Mouse (Mus musculus): ENCODE results near the gene Zscan18. TPM values are rescaled to one million over a fixed set of nuclear protein-coding genes. Genes with fewer than 3 reads are reported as not detected.

Gene Zscan18
- polyA plus RNA-seq (2014; fragmentation: Illumina TruSeq; extraction: RNeasy Lipid Tissue Mini Kit (QIAGEN cat#74804); ENCODE audit: low read depth, low replicate concordance): 1.4 TPM

DNA sequence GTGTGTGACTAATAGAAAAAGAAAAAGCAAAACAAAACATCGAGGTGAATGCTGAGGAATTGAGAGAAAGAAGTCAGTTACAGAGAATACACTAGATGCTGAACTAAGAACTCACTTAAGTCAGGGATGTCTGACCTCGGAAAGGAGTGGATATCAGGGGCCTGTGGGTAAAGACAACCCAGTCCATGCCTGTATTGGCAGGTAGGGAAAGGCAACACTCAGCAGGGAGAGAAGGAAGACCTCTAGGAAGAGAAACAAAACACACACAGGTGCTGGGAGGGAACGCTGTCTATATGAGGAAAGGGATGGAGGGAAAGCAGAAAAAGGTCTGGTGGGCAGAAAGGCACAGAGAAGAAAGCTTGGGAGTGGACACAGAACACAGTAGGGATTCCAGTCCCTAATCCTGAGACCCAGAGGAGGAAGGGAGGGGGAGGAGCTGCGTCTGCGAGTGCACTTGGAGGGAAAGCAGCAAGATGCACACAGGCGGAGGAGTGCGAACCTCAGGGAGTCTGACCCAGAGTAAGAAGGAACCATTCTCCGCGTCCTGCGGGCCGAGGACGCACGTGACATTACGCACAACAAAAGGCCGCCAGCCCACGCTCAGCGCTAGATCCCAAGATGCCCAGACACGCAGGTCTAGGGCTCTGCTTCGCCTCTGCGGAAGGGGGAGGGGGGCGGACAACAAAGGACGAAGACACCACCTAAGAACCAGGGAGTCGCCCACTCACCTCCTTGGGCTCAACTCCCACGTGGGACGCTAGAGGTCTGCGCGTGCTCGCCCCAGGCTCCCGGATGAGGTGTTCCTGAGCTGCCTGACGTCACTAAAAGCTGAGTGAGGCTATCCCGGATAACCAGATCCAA is at the start of gene Zscan18:
Gene Zscan18 (minus strand): TSS at position 770 of the 861 bp plus-strand sequence.

DNA sequence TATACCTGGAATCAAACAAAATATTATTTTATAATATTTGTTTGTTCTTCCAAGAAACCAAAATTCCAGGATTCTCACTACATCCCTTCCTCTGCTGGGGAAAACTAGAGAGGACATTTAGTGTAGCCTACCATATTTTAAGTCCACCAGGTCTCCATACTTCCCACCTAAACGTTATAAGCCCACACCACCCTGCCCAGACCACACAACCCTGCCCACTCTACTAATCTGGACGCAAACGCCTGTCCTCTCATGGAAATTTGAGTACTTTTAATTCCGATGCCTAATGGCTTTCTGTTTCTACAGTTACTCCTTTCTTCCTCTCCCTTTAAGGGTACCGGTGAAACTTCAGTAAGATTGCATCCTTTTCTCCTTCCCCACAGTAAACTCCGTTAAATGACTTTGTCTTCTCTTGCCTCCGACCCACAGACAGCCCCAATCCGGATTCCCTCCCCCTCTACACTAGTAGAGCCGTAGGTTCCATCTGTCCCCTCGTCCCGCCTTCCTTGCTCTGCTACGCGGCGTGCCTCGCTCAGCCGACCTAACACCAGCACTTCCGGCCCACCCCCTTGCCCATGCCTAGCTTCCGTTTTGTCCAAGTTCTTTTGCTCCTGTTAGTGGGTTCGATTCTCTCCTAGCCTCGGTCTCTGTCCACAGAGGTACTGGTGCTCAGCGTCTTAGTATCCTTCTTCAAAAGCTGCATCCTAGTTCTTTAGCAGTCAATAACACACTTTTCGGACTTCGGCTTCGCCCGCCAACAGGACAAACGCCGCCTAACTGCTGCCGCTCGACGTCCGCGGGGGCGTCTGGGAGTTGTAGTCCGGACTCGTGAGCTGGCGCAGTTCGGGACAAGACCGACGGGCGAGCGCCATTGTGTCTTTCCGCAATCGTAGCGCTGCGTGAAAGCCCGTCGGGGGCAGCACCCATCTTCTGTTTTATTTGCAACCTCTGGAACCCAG is 31.0 kb upstream of the Zscan18 start, which contains the start of gene Zfp110:
Gene Zfp110 (plus strand): TSS at position 600 of the 959 bp plus-strand sequence.

DNA sequence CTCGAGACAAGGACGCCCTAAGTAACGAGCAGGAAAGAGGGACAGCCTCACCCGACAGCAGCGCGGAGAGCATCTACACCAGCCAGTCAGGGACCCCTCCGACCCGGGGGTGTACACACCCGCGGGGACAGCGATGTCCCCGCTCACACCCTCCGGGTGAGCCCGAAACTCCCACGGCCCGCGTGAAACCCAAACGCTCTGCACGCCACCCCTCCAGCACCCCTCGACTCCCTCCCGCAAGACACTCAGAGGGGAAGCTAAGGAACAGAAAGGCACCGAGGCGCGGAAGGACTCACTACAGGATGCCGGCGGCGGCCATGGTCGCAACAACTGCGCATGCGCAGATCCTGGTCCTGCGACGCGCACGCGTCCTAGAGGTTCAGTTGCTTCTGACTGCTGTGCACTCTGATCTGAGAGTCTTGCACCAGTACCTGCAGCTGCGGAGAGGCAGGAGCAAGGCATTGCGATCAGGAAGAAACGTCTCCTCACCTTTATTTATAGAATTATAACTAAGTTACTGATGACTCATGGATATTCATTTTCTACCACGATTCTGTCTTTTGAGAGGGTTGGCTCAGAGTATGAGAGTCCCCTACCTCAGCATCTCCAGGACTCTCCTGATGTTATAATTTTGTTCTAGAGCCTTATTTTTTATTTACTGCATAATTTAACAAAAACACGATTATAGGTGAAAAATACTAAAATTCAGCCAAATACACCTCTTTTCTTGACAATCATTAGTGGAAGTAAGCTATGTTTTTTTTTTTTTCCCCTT is 15.3 kb upstream of the Zscan18 start, which contains the start of gene Zfp329:
Gene Zfp329 (minus strand): TSS at position 338 of the 775 bp plus-strand sequence.

DNA sequence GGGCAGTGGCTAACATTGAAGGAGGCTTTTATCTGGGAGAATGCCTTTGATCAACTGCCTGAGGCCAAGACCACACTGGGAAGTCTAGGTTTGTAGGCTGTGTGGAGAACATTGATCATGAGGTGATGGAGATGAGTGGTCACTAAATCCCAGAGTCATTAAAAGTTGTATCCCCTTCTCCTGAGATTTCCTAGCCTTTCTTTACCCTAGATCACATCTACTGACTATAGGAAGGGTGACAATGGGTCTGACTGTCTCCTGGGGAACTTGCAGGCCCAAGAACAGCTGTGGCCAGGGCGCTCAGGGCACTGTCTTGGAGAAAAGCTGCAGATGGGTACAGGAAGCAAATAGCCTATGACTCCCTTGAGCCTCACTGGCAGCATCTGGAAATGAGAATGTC is 68.5 kb downstream of the Zscan18 start, which contains the start of gene Vmn2r56:
Gene Vmn2r56 (minus strand): TSS at position 101 of the 400 bp plus-strand sequence.

Other genes with a start within 250 kb of the Zscan18 start
- gene Vmn2r53, start 194.8 kb downstream of the Zscan18 start, polyA plus RNA-seq (2014; fragmentation: Illumina TruSeq; extraction: RNeasy Lipid Tissue Mini Kit (QIAGEN cat#74804); ENCODE audit: low read depth, low replicate concordance): not detected
- gene Vmn2r54, start 163.3 kb downstream of the Zscan18 start, polyA plus RNA-seq (2014; fragmentation: Illumina TruSeq; extraction: RNeasy Lipid Tissue Mini Kit (QIAGEN cat#74804); ENCODE audit: low read depth, low replicate concordance): not detected
- gene Vmn2r55, start 118.6 kb downstream of the Zscan18 start, polyA plus RNA-seq (2014; fragmentation: Illumina TruSeq; extraction: RNeasy Lipid Tissue Mini Kit (QIAGEN cat#74804); ENCODE audit: low read depth, low replicate concordance): not detected
- not detected for gene Vmn2r56, start 68.6 kb downstream of the Zscan18 start, polyA plus RNA-seq (2014; fragmentation: Illumina TruSeq; extraction: RNeasy Lipid Tissue Mini Kit (QIAGEN cat#74804); ENCODE audit: low read depth, low replicate concordance)
- gene Zfp329, start 15.2 kb upstream of the Zscan18 start, polyA plus RNA-seq (2014; fragmentation: Illumina TruSeq; extraction: RNeasy Lipid Tissue Mini Kit (QIAGEN cat#74804); ENCODE audit: low read depth, low replicate concordance): 5.9 TPM
- 21.8 TPM for gene Zfp110, start 31.1 kb upstream of the Zscan18 start, polyA plus RNA-seq (2014; fragmentation: Illumina TruSeq; extraction: RNeasy Lipid Tissue Mini Kit (QIAGEN cat#74804); ENCODE audit: low read depth, low replicate concordance)
- gene Zfp128, start 77.5 kb upstream of the Zscan18 start, polyA plus RNA-seq (2014; fragmentation: Illumina TruSeq; extraction: RNeasy Lipid Tissue Mini Kit (QIAGEN cat#74804); ENCODE audit: low read depth, low replicate concordance): 3.1 TPM
- gene Zscan22, start 94.2 kb upstream of the Zscan18 start, polyA plus RNA-seq (2014; fragmentation: Illumina TruSeq; extraction: RNeasy Lipid Tissue Mini Kit (QIAGEN cat#74804); ENCODE audit: low read depth, low replicate concordance): 5.1 TPM
- 661 TPM for gene Rps5, start 118.7 kb upstream of the Zscan18 start, polyA plus RNA-seq (2014; fragmentation: Illumina TruSeq; extraction: RNeasy Lipid Tissue Mini Kit (QIAGEN cat#74804); ENCODE audit: low read depth, low replicate concordance)
- not detected for gene Rnf225, start 123.8 kb upstream of the Zscan18 start, polyA plus RNA-seq (2014; fragmentation: Illumina TruSeq; extraction: RNeasy Lipid Tissue Mini Kit (QIAGEN cat#74804); ENCODE audit: low read depth, low replicate concordance)
- gene Zfp324, start 162.2 kb upstream of the Zscan18 start, polyA plus RNA-seq (2014; fragmentation: Illumina TruSeq; extraction: RNeasy Lipid Tissue Mini Kit (QIAGEN cat#74804); ENCODE audit: low read depth, low replicate concordance): 2.5 TPM
- 5.0 TPM for gene Zfp446, start 174.2 kb upstream of the Zscan18 start, polyA plus RNA-seq (2014; fragmentation: Illumina TruSeq; extraction: RNeasy Lipid Tissue Mini Kit (QIAGEN cat#74804); ENCODE audit: low read depth, low replicate concordance)
- gene Slc27a5, start 194.6 kb upstream of the Zscan18 start, polyA plus RNA-seq (2014; fragmentation: Illumina TruSeq; extraction: RNeasy Lipid Tissue Mini Kit (QIAGEN cat#74804); ENCODE audit: low read depth, low replicate concordance): 0.63 TPM
- 95.8 TPM for gene Trim28, start 195.5 kb upstream of the Zscan18 start, polyA plus RNA-seq (2014; fragmentation: Illumina TruSeq; extraction: RNeasy Lipid Tissue Mini Kit (QIAGEN cat#74804); ENCODE audit: low read depth, low replicate concordance)
- gene Zbtb45, start 206.4 kb upstream of the Zscan18 start, polyA plus RNA-seq (2014; fragmentation: Illumina TruSeq; extraction: RNeasy Lipid Tissue Mini Kit (QIAGEN cat#74804); ENCODE audit: low read depth, low replicate concordance): 4.7 TPM
- 178 TPM for gene Chmp2a, start 231.2 kb upstream of the Zscan18 start, polyA plus RNA-seq (2014; fragmentation: Illumina TruSeq; extraction: RNeasy Lipid Tissue Mini Kit (QIAGEN cat#74804); ENCODE audit: low read depth, low replicate concordance)
- 200 TPM for gene Ube2m, start 234.6 kb upstream of the Zscan18 start, polyA plus RNA-seq (2014; fragmentation: Illumina TruSeq; extraction: RNeasy Lipid Tissue Mini Kit (QIAGEN cat#74804); ENCODE audit: low read depth, low replicate concordance)

All from heart, adult 10 weeks (tissue).